Mouse (Mus musculus): ENCODE measurements around the gene Nhsl1.

The Nhsl1 gene

GRCm38 (mm10) chr10:18494249-18494648 is 175.5 kb downstream of the Nhsl1 start:
- no peak for DNase-seq

DNA sequence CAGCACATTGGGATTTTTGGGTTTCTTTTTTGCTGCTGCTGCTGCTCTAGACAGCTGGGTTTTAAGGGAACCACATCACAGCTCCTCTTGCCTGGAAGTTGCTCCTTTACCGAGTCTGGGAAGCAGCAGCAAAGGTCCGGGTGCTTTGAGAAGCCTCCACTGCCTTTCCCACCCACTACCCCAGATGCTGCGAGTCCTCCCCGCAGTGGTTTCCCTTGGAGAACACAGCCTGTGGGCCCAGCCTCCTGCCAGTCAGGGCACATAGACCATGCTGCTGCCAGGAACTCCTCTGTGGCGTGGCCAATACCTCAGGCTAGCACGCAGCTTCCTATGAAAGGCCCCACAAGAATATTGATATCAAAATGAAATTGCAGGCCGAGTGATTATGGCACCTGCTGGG is 178.3 kb downstream of the Nhsl1 start:
- no peak for DNase-seq

GRCm38 (mm10) chr10:18501997-18502396 is 183.2 kb downstream of the Nhsl1 start:
- DNase-seq, result no peak

DNA sequence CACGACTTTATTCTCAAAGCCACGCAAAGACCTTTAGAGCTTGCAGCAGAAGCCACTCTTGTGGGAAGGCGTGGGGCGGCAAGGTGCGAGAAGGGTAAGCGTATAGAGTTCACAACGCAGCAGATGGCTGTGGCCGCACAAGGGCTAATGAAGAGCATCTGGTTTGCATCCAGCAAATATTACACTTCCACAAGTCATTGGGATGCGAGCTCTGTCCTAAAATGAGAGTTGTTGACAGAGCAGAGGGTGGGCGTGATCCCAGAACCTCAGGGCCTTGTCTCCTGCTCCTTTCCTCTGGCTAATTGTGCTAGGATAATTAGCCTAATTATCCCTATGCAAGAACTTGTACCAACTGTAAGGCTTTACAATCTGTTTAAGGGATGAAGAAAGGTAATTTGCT is 186.9 kb downstream of the Nhsl1 start:
- DNase-seq, result no peak

- DNase-seq, result no peak
These were observed 187.7 kb downstream of the Nhsl1 start for GRCm38 (mm10) chr10:18506501-18506946.

- DNase-seq, result no peak
These were observed 189.2 kb downstream of the Nhsl1 start for GRCm38 (mm10) chr10:18507869-18508473.

DNA sequence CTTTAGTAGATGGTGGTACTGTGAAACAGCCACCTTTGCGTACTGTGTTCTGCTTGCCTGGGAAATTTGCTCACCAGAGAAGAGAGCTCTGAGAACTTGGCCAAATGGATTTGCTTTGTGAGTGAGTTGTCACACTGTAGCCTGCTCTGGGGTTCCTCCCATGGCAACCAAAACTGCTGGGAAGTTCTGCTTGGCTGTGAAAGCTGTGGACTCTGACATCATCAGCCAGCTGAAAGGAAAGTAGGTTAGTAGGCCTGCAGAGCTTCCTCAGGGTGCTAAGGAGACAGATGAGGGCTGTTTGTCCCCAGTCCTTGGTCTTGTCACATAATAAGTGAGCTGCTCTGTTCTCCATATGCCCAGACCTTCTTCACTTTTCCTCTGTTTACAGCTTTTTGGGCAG is 189.8 kb downstream of the Nhsl1 start:
- DNase-seq, result no peak

GRCm38 (mm10) chr10:18510663-18511062 is 191.9 kb downstream of the Nhsl1 start:
- DNase-seq, result no peak

GRCm38 (mm10) chr10:18511496-18511895 is 192.7 kb downstream of the Nhsl1 start:
- DNase-seq, result no peak

- DNase-seq, result no peak
These were observed 203.8 kb downstream of the Nhsl1 start for GRCm38 (mm10) chr10:18522556-18522955.

- no peak for DNase-seq
These were observed 206.5 kb downstream of the Nhsl1 start for GRCm38 (mm10) chr10:18525311-18525710.

DNA sequence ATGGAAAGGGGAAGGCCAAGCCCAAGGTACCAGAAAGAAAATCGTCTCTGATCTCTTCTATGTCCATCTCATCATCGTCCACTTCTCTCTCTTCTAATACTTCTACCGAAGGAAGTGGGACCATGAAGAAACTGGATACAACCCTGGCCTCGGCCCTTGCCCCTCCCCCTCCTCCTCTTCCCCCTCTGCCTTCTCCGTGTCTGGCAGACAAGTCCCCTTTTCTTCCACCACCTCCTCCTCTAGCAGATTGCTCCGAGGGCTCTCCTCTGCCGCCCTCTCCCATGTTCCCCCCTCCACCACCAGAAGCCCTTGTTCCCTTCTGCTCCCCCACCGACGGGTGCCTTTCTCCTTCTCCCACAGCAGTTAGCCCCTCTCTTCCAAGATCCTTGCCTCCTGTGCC is 206.9 kb downstream of the Nhsl1 start:
- no peak for DNase-seq

DNA sequence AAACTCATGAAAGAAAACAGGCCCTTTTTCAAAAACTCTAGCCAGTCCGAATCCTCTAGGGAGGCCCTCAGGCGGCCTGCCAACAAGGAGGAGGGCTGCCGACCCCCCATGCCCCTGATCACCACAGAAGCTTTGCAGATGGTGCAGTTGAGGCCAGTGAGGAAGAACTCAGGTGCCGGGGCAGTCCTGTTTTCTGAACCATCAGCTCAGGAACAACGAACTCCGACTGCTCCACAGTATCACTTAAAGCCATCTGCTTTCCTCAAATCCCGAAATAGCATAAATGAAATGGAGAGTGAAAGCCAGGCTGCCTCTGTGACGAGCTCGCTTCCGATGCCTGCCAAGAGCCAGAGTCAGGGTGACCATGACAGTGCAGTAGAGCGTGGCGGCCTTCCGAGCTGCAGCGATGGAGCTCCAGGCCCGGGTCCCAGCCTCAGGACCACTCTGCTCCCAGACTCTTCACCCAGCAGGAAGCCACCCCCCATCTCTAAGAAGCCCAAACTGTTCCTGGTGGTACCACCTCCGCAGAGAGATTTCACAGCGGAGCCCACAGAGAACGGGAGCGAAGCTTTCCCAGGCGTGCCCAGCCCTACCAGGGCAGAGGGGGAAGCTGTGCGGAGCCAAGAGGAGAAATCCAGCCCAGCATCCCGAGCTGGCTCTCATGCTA is 207.5 kb downstream of the Nhsl1 start:
- DNase-seq, result no peak

DNA sequence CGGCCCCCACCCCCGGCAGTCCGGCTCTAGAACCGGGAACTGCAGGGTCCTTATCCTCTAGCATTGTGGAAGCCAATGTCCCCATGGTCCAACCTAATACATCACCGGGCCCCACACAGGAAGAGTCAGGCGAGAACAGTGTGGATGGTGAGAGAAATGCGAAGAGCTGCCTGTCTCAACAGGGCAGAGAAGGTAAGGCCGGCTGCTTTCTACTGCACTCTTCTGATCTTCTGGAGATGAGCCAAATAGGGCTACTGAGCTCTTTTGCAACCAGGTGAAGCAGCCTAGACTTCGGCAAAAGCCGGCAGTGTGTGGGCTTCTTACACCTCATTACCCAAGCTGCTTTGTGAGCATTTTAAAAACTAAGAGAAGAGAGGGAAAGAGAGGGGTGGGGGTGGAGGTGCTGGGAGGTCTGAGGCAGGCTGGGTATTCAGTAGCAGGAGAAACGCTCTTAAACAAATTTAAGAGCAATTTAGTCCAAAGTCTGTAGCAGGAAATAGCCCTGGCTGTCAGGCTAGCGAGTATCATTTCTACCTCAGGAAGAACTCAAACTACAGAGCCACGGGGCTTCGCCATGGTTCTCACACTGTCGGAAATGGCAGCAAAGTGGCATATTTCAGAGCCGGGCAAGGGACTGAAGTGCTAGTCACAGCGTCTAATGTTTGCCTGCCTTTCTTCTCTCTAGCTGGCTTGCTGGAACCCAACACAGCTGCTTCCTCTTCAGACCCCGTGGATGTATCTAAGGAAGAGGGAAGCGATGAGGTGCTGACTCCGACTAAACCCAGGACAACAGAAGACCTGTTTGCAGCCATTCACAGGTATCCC is 208.3 kb downstream of the Nhsl1 start:
- peak; percentile 11 to 19 for DNase-seq

GRCm38 (mm10) chr10:18527766-18528165 is 209.0 kb downstream of the Nhsl1 start:
- peak in 1 of 2 experiments; percentile 5 for DNase-seq

DNA sequence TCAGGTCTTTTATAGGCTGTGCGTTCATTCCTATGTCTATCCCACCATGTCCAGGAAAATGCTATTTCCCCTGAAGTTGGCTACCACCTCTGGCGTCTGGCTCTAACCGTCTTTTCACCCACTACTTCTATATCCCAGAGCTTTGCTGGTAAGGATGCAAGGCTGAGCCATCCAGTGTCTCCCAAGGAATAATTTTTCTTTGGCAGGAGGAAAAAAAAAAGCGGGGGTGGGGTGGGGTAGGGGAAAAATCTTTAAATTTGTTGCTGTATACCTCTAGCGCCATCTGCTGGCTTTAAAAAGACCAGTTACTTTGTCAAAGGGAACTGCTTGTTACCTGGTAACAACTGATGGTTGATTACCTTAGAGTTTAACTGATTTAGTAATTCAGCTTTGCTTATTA is 209.7 kb downstream of the Nhsl1 start:
- peak; percentile 24 to 26 for DNase-seq

DNA sequence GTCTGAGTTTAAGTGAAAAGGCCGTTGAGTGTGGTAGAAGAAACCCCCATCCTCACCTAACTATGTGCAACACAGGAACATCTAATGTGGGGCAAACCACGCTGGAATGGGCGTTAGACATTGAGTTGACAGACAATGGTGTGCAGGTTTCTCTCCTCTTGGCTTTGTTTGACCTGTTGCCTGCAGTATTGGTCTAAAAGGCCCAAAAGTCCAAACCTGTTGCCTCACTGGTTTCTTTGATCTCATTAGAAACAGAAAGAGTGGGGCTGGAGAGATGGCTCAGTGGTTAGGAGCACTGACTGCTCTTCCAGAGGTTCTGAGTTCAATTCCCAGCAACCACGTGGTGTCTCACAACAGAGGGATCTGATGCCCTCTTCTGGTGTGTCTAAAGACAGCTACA is 210.4 kb downstream of the Nhsl1 start:
- no peak for DNase-seq

DNA sequence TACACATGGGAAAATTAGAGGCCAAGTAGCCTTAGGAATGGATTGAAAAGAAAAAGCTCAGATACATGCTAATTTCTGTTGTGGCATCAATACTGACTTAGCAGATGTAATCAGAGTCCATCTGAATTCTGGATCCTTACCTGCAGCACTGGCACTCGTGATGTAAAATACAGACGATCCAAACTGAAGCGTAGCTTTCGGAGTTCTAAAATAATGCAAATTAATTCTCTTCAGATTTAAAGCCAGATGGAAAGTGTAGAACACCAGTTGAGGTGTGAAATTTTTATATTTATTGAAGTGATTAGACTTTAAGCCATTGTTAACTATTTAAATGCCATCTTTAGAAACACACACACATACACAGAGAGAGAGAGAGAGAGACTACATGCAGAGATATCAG is 211.4 kb downstream of the Nhsl1 start:
- DNase-seq, result no peak

DNA sequence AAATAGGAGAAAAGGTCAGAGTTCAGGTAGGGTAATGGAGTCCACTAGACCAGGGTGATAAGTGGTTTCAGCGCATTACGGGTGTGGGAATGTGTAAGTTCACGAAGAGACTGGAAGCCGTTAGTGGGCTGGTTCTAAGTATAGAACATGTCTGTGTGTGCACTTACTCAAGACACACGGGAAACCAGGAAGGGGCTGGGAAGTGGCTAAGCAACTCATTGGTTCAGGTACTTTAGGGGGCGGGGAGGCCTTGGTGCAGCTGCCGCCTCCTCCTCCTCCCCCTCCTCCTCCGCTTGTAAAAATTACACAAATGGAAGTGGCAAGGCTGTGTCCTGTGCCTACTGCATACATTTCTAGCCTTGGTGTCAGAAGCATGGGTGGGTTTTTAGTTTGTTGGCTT is 213.5 kb downstream of the Nhsl1 start:
- DNase-seq, result no peak

DNA sequence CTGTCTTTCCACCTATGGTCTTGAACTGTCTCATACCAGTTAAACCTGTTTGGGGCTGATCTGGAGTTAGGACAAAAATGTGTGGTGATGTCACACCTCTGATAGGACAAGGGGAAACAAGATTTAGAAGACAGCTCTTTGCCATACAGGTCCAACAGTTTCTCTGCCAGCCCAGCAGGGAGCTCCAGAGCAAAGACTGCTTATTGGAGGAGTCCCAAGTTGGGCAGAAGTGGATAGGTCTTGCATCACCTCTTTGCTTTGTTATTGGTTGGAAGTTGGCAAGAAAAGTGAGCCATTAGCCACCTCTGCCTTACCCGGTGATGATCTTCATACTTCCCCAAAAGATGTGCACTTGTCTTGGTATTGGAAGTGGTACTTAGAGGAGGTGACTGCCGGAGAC is 218.1 kb downstream of the Nhsl1 start:
- DNase-seq, result no peak

DNA sequence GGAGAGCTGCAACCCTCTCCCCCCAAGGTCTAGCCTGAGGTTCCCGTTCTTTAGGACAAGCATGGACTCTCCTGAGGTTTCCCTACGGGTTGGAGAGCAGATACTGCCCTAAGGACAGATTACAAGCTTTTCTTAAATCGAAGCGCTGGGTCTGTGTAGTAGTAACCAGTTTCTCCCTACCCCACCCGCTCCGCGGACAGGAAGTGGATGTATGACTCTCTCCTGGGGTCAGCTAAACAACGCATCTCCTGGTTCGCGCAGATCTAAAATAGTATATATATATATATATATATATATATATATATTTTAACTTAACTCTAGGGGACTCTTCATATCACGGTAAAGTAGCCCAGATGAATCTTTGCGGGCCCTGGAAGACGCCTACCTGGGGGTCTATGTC is 226.5 kb downstream of the Nhsl1 start:
- no peak for DNase-seq

- DNase-seq, result peak in 1 of 2 experiments; percentile 27
These were observed 227.0 kb downstream of the Nhsl1 start, which contains the start of gene Hebp2 for GRCm38 (mm10) chr10:18545813-18546235. Gene Hebp2, minus strand, starts transcription at chr10:18546076.

DNA sequence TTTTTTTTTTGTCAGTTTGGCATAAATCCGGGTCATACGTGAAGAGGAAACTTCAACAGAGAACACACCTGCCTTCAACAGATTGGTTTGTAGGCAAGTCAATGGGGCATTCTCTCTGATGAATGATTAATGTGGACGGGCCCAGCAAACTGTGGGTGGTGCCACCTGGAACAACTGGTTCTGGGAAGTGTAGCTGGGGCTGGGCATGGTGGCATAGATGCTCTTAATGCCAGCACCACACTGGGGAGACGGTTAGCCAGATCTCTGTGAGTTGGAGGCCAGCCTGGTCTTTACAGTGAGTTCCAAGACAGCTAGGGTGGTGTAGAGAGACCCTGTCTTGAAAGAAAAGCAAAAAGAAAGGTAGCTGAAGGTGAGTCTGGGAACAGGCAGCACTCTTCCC is 228.6 kb downstream of the Nhsl1 start:
- DNase-seq, result no peak

Data from B cell, adult 2 months (primary cell).